Mouse (Mus musculus): ENCODE results near the gene Slc30a1. TPM values are rescaled to one million over a fixed set of nuclear protein-coding genes. Genes with fewer than 3 reads are reported as not detected.

The Slc30a1 gene
- 34.7 TPM for polyA plus RNA-seq (2017; shearing (Covaris generic))

DNA sequence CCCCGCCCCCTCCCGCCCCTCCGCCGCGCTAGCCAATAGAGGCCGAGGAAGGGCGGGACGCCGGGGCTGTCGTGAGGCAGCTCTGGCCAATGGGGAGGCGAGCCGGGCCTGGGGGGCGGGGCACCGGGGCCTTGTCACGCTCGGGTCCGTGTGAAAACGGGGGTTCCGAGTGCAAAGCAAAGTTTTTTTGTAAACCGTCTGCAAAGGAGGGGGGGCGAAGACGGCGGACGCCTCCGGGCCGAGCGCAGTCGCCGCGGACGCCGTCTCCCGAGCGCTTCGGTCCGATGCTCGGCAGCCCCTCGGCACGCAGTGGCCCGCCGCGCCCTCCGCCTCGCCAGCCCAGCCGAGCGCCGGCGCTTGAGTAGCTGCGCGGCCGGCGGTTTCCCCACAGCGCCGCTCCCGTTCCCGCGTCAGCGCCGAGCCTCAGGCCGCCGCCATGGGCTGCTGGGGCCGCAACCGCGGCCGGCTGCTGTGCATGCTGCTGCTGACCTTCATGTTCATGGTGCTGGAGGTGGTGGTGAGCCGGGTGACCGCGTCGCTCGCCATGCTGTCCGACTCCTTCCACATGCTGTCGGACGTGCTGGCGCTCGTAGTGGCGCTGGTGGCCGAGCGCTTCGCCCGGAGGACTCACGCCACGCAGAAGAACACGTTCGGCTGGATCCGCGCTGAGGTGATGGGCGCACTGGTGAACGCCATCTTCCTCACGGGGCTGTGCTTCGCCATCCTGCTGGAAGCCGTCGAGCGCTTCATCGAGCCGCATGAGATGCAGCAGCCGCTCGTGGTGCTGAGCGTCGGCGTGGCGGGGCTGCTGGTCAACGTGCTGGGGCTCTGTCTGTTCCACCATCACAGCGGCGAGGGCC lies at the start of gene Slc30a1:
Slc30a1 (plus strand) TSS at position 197 of the 860 bp plus-strand sequence.

Other genes with a start within 250 kb of the Slc30a1 start
- gene Lpgat1, start 188.9 kb upstream of the Slc30a1 start, polyA plus RNA-seq (2017; shearing (Covaris generic)) = 15.5 TPM
- gene Nek2, start 85.3 kb upstream of the Slc30a1 start, polyA plus RNA-seq (2017; shearing (Covaris generic)) = 0.34 TPM
- gene Rd3, start 70.6 kb downstream of the Slc30a1 start, polyA plus RNA-seq (2017; shearing (Covaris generic)) = 0.20 TPM
- 108 TPM for gene Traf5, start 185.8 kb downstream of the Slc30a1 start, polyA plus RNA-seq (2017; shearing (Covaris generic))
- 18.8 TPM for gene Rcor3, start 231.3 kb downstream of the Slc30a1 start, polyA plus RNA-seq (2017; shearing (Covaris generic))

Data from naive thymus-derived CD4-positive, alpha-beta T cell, adult 5 months (primary cell).